Mouse (Mus musculus): ENCODE results near the gene Cdk13.

The Cdk13 gene

GRCm38 (mm10) chr13:17762405-17762804 lies 42.5 kb downstream of the Cdk13 start:
- in situ Hi-C loops (cut with MboI, MseI), result no loop called here

GRCm38 (mm10) chr13:17754997-17755396 lies 49.9 kb downstream of the Cdk13 start:
- in situ Hi-C loops (cut with MboI, MseI), result no loop called here

- in situ Hi-C loops (cut with MboI, MseI), result no loop called here
Observed at GRCm38 (mm10) chr13:17728798-17729197, 76.1 kb downstream of the Cdk13 start.

- in situ Hi-C loops (cut with MboI, MseI), result no loop called here
Observed at GRCm38 (mm10) chr13:17727922-17728321, 77.0 kb downstream of the Cdk13 start.

- in situ Hi-C loops (cut with MboI, MseI), result no loop called here
Observed at GRCm38 (mm10) chr13:17717357-17717756, 87.5 kb downstream of the Cdk13 start.

- in situ Hi-C loops (cut with MboI, MseI), result no loop called here
Observed at GRCm38 (mm10) chr13:17708784-17709311, 96.0 kb downstream of the Cdk13 start.

GRCm38 (mm10) chr13:17705188-17705826 lies 99.6 kb downstream of the Cdk13 start:
- in situ Hi-C loops (cut with MboI, MseI), result no loop called here

GRCm38 (mm10) chr13:17702311-17702710 lies 102.6 kb downstream of the Cdk13 start:
- in situ Hi-C loops (cut with MboI, MseI), result loop anchor here (5.0 kb wide), 1 partner anchor 90 kb away; no protein-coding TSS in a partner anchor

- in situ Hi-C loops (cut with MboI, MseI), result loop anchor here (5.0 kb wide), 1 partner anchor 91 kb away; no protein-coding TSS in a partner anchor
Observed at GRCm38 (mm10) chr13:17701322-17701721, 103.6 kb downstream of the Cdk13 start.

- in situ Hi-C loops (cut with MboI, MseI), result loop anchor here (5.0 kb wide), 1 partner anchor 92 kb away; no protein-coding TSS in a partner anchor
Observed at GRCm38 (mm10) chr13:17700090-17700715, 104.7 kb downstream of the Cdk13 start.

- in situ Hi-C loops (cut with MboI, MseI), result no loop called here
Observed at GRCm38 (mm10) chr13:17695898-17696580, 108.9 kb downstream of the Cdk13 start.

GRCm38 (mm10) chr13:17694911-17695699 lies 109.8 kb downstream of the Cdk13 start, which contains the start of the genes Mplkip and Sugct:
Mplkip (plus strand) TSS chr13:17695192.
Sugct (minus strand) TSS chr13:17695553.
- in situ Hi-C loops (cut with MboI, MseI), result no loop called here

- in situ Hi-C loops (cut with MboI, MseI), result no loop called here
Observed at GRCm38 (mm10) chr13:17694414-17694813, 110.5 kb downstream of the Cdk13 start.

GRCm38 (mm10) chr13:17693816-17694215 lies 111.1 kb downstream of the Cdk13 start:
- in situ Hi-C loops (cut with MboI, MseI), result no loop called here

- in situ Hi-C loops (cut with MboI, MseI), result no loop called here
Observed at GRCm38 (mm10) chr13:17691436-17691835, 113.5 kb downstream of the Cdk13 start.

- in situ Hi-C loops (cut with MboI, MseI), result no loop called here
Observed at GRCm38 (mm10) chr13:17690686-17691085, 114.2 kb downstream of the Cdk13 start.

- in situ Hi-C loops (cut with MboI, MseI), result no loop called here
Observed at GRCm38 (mm10) chr13:17689461-17689860, 115.4 kb downstream of the Cdk13 start.

GRCm38 (mm10) chr13:17671122-17671521 lies 133.8 kb downstream of the Cdk13 start:
- in situ Hi-C loops (cut with MboI, MseI), result no loop called here

- in situ Hi-C loops (cut with MboI, MseI), result no loop called here
Observed at GRCm38 (mm10) chr13:17667380-17667779, 137.5 kb downstream of the Cdk13 start.
